Mouse (Mus musculus): ENCODE results near the gene Cox7a2l. TPM values are rescaled to one million over a fixed set of nuclear protein-coding genes. Genes with fewer than 3 reads are reported as not detected.

The Cox7a2l gene
- total RNA-seq, 2 experiments from 2014 or later, result 241 to 253 TPM

DNA sequence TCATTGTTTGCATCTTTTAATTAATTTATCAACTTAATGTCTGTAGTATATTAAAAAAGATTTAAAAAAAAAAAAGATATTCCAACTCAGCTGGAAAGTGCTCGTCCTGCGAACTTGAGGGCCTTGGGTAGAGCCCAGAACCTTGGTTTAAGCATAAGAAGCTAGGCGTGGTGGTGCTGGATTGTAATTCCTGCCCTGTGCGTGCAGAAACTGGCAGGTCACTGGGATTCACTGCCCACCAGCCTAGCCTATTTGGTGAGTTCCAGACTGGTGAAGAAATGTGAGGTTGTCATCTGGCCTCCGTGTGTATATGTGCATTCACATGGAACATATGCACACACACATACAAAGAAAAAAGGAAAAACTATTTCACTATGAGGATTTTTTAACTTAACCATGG is 51.2 kb downstream of the Cox7a2l start:
- no peak for DNase-seq (ENCODE audit: low spot score in 2 of 2)

DNA sequence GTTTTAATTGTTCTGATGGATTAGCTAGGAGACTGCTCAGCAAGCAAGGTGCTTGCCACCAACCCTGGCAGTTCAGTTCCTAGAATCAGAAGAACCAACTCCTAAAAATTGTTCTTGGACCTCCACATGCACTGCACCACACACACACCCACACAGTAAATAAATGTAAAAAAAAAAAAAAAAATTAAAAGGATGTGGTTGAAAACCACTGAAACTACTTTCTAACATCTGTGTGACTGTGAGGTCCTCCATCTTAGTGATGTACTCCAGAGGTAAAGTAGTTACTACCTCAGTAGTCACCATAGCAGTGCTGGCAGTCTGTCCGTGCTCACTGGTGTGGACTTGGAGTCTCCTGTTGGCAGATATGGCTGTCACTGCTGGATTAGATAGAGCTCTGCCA is 59.9 kb downstream of the Cox7a2l start:
- no peak for DNase-seq (ENCODE audit: low spot score in 2 of 2)

DNA sequence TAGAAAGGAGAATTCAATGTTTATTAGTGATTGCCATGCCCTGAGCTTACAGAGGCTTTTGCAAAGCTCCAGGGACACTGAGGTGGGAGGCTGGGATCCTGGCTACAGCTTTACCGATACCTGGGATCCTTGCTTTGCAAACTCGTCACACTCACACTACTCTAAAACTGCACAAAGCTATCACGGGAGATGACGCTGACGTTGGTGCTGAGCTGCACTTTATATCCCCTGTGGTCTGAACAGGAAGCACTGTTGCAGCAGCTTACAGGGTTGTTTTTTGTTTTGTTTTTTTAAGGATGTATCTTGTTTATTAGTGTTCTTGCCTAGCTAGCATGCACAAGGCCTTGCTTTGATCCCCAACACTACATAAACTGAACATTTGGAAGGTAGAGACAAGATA is 63.5 kb downstream of the Cox7a2l start:
- no peak for DNase-seq (ENCODE audit: low spot score in 2 of 2)

DNA sequence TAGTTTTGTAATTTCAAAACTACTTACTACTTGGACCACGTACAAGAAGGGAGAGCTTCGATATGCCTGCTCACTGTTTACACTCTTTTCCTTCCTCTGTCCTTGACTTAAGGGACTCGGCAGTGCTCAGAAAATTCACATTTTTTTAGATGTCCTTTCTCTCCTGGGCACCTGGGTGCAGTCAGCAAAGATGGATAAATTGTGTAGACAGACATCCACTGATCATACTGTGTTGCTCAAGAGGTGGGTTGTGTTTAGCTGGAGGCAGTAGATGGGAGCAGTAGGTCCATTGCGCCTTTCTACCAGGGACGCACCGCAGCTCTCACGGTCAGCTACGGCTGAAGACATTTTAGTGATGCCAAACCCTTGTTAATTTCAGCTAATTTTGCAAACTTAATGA is 64.7 kb downstream of the Cox7a2l start:
- no peak for DNase-seq (ENCODE audit: low spot score in 2 of 2)

Other genes with a start within 250 kb of the Cox7a2l start
- 10 to 100 TPM; 34.5 to 35.7 TPM for gene Eml4, start 166.4 kb downstream of the Cox7a2l start, total RNA-seq (2021)
- gene Kcng3, start 114.6 kb upstream of the Cox7a2l start, total RNA-seq (2021), result 10 to 100 TPM; 12.7 to 13.6 TPM
- 100 to 1,000 TPM; 103 to 108 TPM for gene Mta3, start 188.8 kb upstream of the Cox7a2l start, total RNA-seq (2021)